Mouse (Mus musculus) lung, adult 2 months (tissue): ENCODE data around the gene Nkx6-1.

Experiments used
- CTCF ChIP-seq: fragments of 200-500 bp; IDR thresholded peaks from 2 replicates; pipeline ENCODE4 v1.5.1; 2011; ENCODE audit warnings: mild to moderate bottlenecking, low read length, control low read depth; ENCODE audit not compliant: insufficient read depth
- POLR2A ChIP-seq: fragments of 200-500 bp; IDR thresholded peaks from 2 replicates; pipeline ENCODE4 v1.6.1; 2011; ENCODE audit warnings: low read depth, mild to moderate bottlenecking, control low read depth, low read length, borderline replicate concordance; ENCODE audit errors: extremely low read depth

GRCm38 (mm10) chr5:101702636-101703035, 37.8 kb upstream of the Nkx6-1 start:
- TF ChIP-seq POLR2A (no peak), CTCF (no peak)
